Mouse (Mus musculus) ES-E14 (cell line): Measurements from ENCODE around the gene Tanc1. TPM values are rescaled to one million over a fixed set of nuclear protein-coding genes. Genes with fewer than 3 reads are reported as not detected.

ENCODE experiments used
- DNase-seq: peaks from one replicate; pipeline ENCODE4 v3.0.0-alpha.2; 2013; ENCODE audit warnings: low read depth, low spot score
- H3K27ac ChIP-seq: 2 replicates; pipeline ENCODE4 v1.5.1; 2012; ENCODE audit warnings: low read depth, mild to moderate bottlenecking, low read length, moderate library complexity, mixed read lengths; ENCODE audit not compliant: poor library complexity, insufficient read depth, severe bottlenecking
- H3K36me3 ChIP-seq: 2 replicates; pipeline ENCODE4 v1.6.1; 2012; ENCODE audit warnings: mild to moderate bottlenecking, low read length, moderate library complexity, mixed read lengths; ENCODE audit not compliant: control insufficient read depth, poor library complexity, insufficient read depth, severe bottlenecking
- H3K4me1 ChIP-seq, 2 experiments: fragments of 150-350 bp in 1 of 2; sonication (generic) in 1 of 2; 2 replicates each; pipeline ENCODE4 v1.6.1; 2012; ENCODE audit warnings: low read length in 2 of 2, mild to moderate bottlenecking in 1 of 2, mixed read lengths in 1 of 2; ENCODE audit not compliant: control insufficient read depth in 2 of 2, insufficient read depth in 2 of 2, poor library complexity in 1 of 2
- H3K4me3 ChIP-seq, 2 experiments: fragments of 150-350 bp in 1 of 2; sonication (generic) in 1 of 2; 2 replicates each; pipeline ENCODE4 v1.5.1; 2012; ENCODE audit warnings: low read length in 2 of 2, low read depth in 1 of 2, mild to moderate bottlenecking in 1 of 2, mixed read lengths in 1 of 2; ENCODE audit not compliant: insufficient read depth in 1 of 2, poor library complexity in 1 of 2, severe bottlenecking in 1 of 2
- H3K9ac ChIP-seq: 2 replicates; pipeline ENCODE4 v1.6.1; 2012; ENCODE audit warnings: low read depth, mild to moderate bottlenecking, low read length, mixed read lengths; ENCODE audit not compliant: poor library complexity, insufficient read depth, severe bottlenecking
- H3K9me3 ChIP-seq: fragments of 150-350 bp; sonication (generic); 2 replicates; pipeline ENCODE4 v1.6.1; 2012; ENCODE audit warnings: low read depth, mild to moderate bottlenecking, low read length; ENCODE audit not compliant: control insufficient read depth, insufficient read depth
- CHD2 ChIP-seq: IDR thresholded peaks from 2 replicates; pipeline ENCODE4 v1.6.1; 2014; ENCODE audit warnings: mild to moderate bottlenecking, low read depth, low read length, inconsistent platforms
- HCFC1 ChIP-seq: IDR thresholded peaks from 2 replicates; pipeline ENCODE4 v1.6.1; 2012; ENCODE audit warnings: low read length, inconsistent platforms, borderline replicate concordance; ENCODE audit not compliant: insufficient read depth
- MAFK ChIP-seq: IDR thresholded peaks from 2 replicates; pipeline ENCODE4 v1.6.1; 2014; ENCODE audit warnings: mild to moderate bottlenecking, low read depth, low read length, inconsistent platforms; ENCODE audit not compliant: insufficient read depth
- ZC3H11A ChIP-seq: IDR thresholded peaks from 2 replicates; pipeline ENCODE4 v1.6.1; 2012; ENCODE audit warnings: low read depth, mild to moderate bottlenecking, inconsistent platforms, low read length, borderline replicate concordance
- ZNF384 ChIP-seq: IDR thresholded peaks from 2 replicates; pipeline ENCODE4 v1.6.1; 2012; ENCODE audit warnings: low read depth, low read length, inconsistent platforms
- in situ Hi-C, 2 experiments: fragments of 600-800 bp; cut with MboI; formaldehyde crosslinking; loops; one replicate each; pipeline ENCODE4 v1.15.1; 2025; ENCODE audit warnings: low sequenced_read_pairs in 2 of 2, inconsistent platforms in 1 of 2; ENCODE audit not compliant: unreplicated experiment in 2 of 2
- total RNA-seq: library from RNA; depleted of rRNA; stranded (reverse); fragments of 300-350 nt; gene quantifications from 2 replicates; pipeline ENCODE4 v1.2.3, GENCODE M21; 2012

Tanc1 gene
- total RNA-seq, 1 experiment: 28.2 TPM

GRCm38 (mm10) chr2:59800481-59801266, 188.8 kb downstream of the Tanc1 start:
- TF ChIP-seq CHD2 (no peak), ZC3H11A (no peak), HCFC1 (no peak), MAFK (no peak), ZNF384 (no peak)
- Histone ChIP-seq H3K9ac (no peak overlapping the region), H3K27ac (no peak overlapping the region), H3K9me3 (no peaks in the 10 kb centered on the region), H3K4me3 (no peak overlapping the region), H3K36me3 (peaks cover 38% of the 10 kb centered on the region), H3K4me1 (no peaks in the 10 kb centered on the region)
- no peak for DNase-seq
- in situ Hi-C loops: no loop called here

- no peak for DNase-seq
Observed at GRCm38 (mm10) chr2:59802722-59803387, 191.0 kb downstream of the Tanc1 start.

GRCm38 (mm10) chr2:59805595-59805994, 193.8 kb downstream of the Tanc1 start:
- Histone ChIP-seq H3K4me1 (no peaks in the 10 kb centered on the region), H3K9me3 (no peaks in the 10 kb centered on the region), H3K27ac (no peak overlapping the region), H3K36me3 (peaks cover 39% of the 10 kb centered on the region), H3K4me3 (no peak overlapping the region), H3K9ac (no peak overlapping the region)
- in situ Hi-C loops: no loop called here
- DNase-seq: no peak
- TF ChIP-seq ZNF384 (no peak), MAFK (no peak), CHD2 (no peak), HCFC1 (no peak), ZC3H11A (no peak)

More at GRCm38 (mm10) chr2:59802722-59803387, 191.0 kb downstream of the Tanc1 start:
- H3K9ac ChIP-seq: no peak overlapping the region
- H3K9me3 ChIP-seq: no peaks in the 10 kb centered on the region
- H3K27ac ChIP-seq: no peak overlapping the region
- H3K4me3 ChIP-seq: no peak overlapping the region
- peaks cover 43% of the 10 kb centered on the region for H3K36me3 ChIP-seq
- TF ChIP-seq MAFK (no peak), CHD2 (no peak), ZNF384 (no peak), HCFC1 (no peak), ZC3H11A (no peak)
- no peaks in the 10 kb centered on the region for H3K4me1 ChIP-seq
- in situ Hi-C loops: no loop called here

- Histone ChIP-seq H3K4me3 (no peak overlapping the region), H3K36me3 (peaks cover 36% of the 10 kb centered on the region), H3K27ac (no peak overlapping the region), H3K9ac (no peak overlapping the region), H3K4me1 (no peaks in the 10 kb centered on the region), H3K9me3 (no peaks in the 10 kb centered on the region)
- in situ Hi-C loops: no loop called here
- no peak for DNase-seq
- no peak for TF ChIP-seq HCFC1
- no peak for TF ChIP-seq ZC3H11A
- no peak for TF ChIP-seq MAFK
- no peak for TF ChIP-seq CHD2
- no peak for TF ChIP-seq ZNF384
Observed at GRCm38 (mm10) chr2:59806038-59806437, 194.2 kb downstream of the Tanc1 start.
